27 mouse cellular contexts compared by ENCODE assay signal in the genomic region with DNA sequence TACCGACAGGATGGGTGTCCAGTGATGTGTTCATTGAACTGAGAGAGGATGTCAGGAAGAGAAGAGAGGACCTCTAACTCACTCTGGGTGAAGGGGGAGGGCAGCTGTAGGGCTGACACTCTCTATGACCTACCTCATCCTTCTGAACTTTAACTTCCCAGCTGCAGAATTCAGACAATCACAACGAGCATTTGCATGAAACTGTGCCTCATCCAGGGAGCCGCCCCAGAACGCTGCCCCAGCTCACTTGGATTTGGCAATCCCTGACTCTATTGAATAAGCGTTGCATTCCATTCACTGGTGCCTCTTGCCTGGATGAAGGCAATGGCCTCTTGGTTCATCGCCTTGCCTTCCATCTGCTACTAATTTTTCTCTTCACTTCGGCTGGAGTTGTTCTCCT.
"Had no signal": no experiment of that assay in that cellular context is flagged by ENCODE, and none has a peak within 500 bp of the region (broad histone marks: within the 10 kb centered on the region; RNA-seq: fewer than 3 reads in every experiment).

No protein-coding gene starts in this region.

- H3K36me3 ChIP-seq: heart, embryonic 10.5 days; heart, embryonic 12.5 days; hindbrain, embryonic 10.5 days; hindbrain, embryonic 12.5 days; hindbrain, embryonic 15.5 days; kidney, embryonic 15.5 days; limb, embryonic 10.5 days; limb, embryonic 12.5 days; liver, embryonic 13.5 days; liver, embryonic 15.5 days had no signal

- H3K4me3 ChIP-seq: gastrocnemius, adult 2 months; heart, embryonic 10.5 days; heart, embryonic 12.5 days; hindbrain, embryonic 10.5 days; hindbrain, embryonic 12.5 days; hindbrain, embryonic 15.5 days; kidney, embryonic 15.5 days; left cerebral cortex, adult 2 months; limb, embryonic 10.5 days; limb, embryonic 12.5 days; liver, embryonic 13.5 days; liver, embryonic 15.5 days had no signal

- H3K27me3 ChIP-seq: heart, embryonic 12.5 days; hindbrain, embryonic 12.5 days; hindbrain, embryonic 15.5 days; kidney, embryonic 15.5 days; limb, embryonic 12.5 days; liver, embryonic 13.5 days; liver, embryonic 15.5 days had no signal

- DNase-seq: gastrocnemius, adult 2 months; gastrocnemius, postnatal 10 days; gastrocnemius, postnatal 25 days; heart, adult 18-20 months; heart, postnatal 10 days; heart, postnatal 4 days; kidney, adult 11 months; kidney, adult 2 months; kidney, adult 9 months; kidney, postnatal 14 days; kidney, postnatal 36 days; layer of hippocampus, adult 9-11 months; liver; liver, embryonic 13.5 days had no signal

- H3K9me3 ChIP-seq: heart, embryonic 10.5 days; heart, embryonic 12.5 days; hindbrain, embryonic 12.5 days; hindbrain, embryonic 15.5 days; kidney, embryonic 15.5 days; limb, embryonic 10.5 days; limb, embryonic 12.5 days; liver, embryonic 13.5 days; liver, embryonic 15.5 days had no signal

- H3K4me1 ChIP-seq: hindbrain, embryonic 15.5 days; kidney, embryonic 15.5 days; limb, embryonic 12.5 days had no signal

- H3K27ac ChIP-seq: gastrocnemius, adult 2 months; heart, embryonic 10.5 days; hindbrain, embryonic 10.5 days; hindbrain, embryonic 12.5 days; hindbrain, embryonic 15.5 days; hindbrain, postnatal 0 days; kidney, embryonic 15.5 days; kidney, postnatal 0 days; left cerebral cortex, adult 2 months; limb, embryonic 10.5 days; limb, embryonic 12.5 days; liver, embryonic 13.5 days; liver, embryonic 15.5 days had no signal

- ATAC-seq: hindbrain, postnatal 0 days; intestine, embryonic 16.5 days had no signal
